Mouse (Mus musculus): ENCODE measurements around the gene Pfas. TPM values are rescaled to one million over a fixed set of nuclear protein-coding genes. Genes with fewer than 3 reads are reported as not detected.

Pfas gene
- total and polyA plus RNA-seq, 3 experiments, result 63.5 to 149 (median 130) TPM

DNA sequence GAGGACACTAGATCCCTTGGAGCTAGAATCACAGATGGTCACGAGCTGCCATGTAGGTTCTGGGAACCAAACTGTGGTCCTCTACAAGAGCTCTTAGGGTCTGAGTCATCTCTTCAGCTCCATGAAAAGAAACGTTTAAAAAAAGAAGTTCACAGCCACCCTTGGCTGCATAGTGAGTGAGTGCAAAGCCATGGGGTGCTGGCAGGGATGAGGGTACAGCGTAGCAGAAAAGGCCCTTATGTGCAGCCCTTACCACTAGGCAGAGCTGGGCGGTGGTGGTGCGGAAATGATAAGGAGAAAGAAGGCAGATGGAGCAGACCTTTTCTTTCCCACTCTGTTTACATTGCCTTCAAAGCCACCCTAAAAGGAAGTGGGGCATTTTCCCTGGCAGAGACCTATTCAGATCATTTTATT, 28.9 kb downstream of the Pfas start:
- DNase-seq (ENCODE audit: low read depth, low spot score), result peak; percentile 85
- Histone ChIP-seq H3K4me3 (ENCODE audit: control insufficient read depth in 1 of 2, insufficient read depth in 1 of 2, low read depth in 2 of 2, low read length in 2 of 2) (peak overlapping the region in 1 of 2 experiments; percentile 6; a peak in 1 of 4 replicates), H3K9ac (ENCODE audit: control insufficient read depth, low read depth, low read length, poor library complexity, severe bottlenecking) (no peak overlapping the region; the same call in 1 of the 2 replicates), H3K79me2 (ENCODE audit: control insufficient read depth, insufficient read depth, low read length, poor library complexity) (no peaks in the 10 kb centered on the region), H3K4me1 (ENCODE audit: control insufficient read depth in 1 of 2, insufficient read depth in 2 of 2, low read length in 2 of 2) (peaks cover 6 to 10% of the 10 kb centered on the region in 2 experiments), H3K27me3 (ENCODE audit: control insufficient read depth in 1 of 2, insufficient read depth in 2 of 2, low read length in 2 of 2) (no peaks in the 10 kb centered on the region), H3K36me3 (ENCODE audit: control insufficient read depth in 1 of 2, insufficient read depth in 2 of 2, low read length in 2 of 2) (peaks cover 0 to 8% of the 10 kb centered on the region in 2 experiments; a peak in 2 of 4 replicates), H3K9me3 (replicated peaks; ENCODE audit: insufficient read depth, low read length) (no peaks in the 10 kb centered on the region), H3K27ac (ENCODE audit: control insufficient read depth, low read depth, low read length) (peak overlapping the region; percentile 47)
- TF ChIP-seq TCF12 (IDR thresholded peaks at IDR 0.05; ENCODE audit: low read depth, low read length), result peak; percentile 58
- no peak for TF ChIP-seq POLR2AphosphoS2 (IDR thresholded peaks at IDR 0.05; ENCODE audit: low read length)
- TF ChIP-seq ELF1 (IDR thresholded peaks at IDR 0.05; ENCODE audit: low read depth, low read length), result peak; percentile 62
- TF ChIP-seq KAT2A (conservative IDR thresholded peaks at IDR 0.05; ENCODE audit: low read depth, low read length), result no peak
- TF ChIP-seq GABPA (IDR thresholded peaks at IDR 0.05; ENCODE audit: low read depth, low read length), result no peak
- TF ChIP-seq MAFK (IDR thresholded peaks at IDR 0.05; ENCODE audit: borderline replicate concordance, low read depth, low read length), result no peak
- TF ChIP-seq ETS1 (IDR thresholded peaks at IDR 0.05; ENCODE audit: low read depth, low read length), result peak; percentile 39
- peak; percentile 46 for TF ChIP-seq MYC (IDR thresholded peaks at IDR 0.05; ENCODE audit: low read depth, low read length)
- TF ChIP-seq MXI1 (IDR thresholded peaks at IDR 0.05; ENCODE audit: low read depth, low read length), result 0 out of 2 replicates have a peak, but pooled peaks have one; percentile 52
- no peak for TF ChIP-seq CTCF (IDR thresholded peaks at IDR 0.05 in 2 of 3, conservative IDR thresholded peaks at IDR 0.05 in 1 of 3; ENCODE audit: control insufficient read depth in 1 of 3, insufficient read depth in 1 of 3, low read depth in 2 of 3, low read length in 3 of 3, poor library complexity in 1 of 3, severe bottlenecking in 1 of 3)
- no peak for TF ChIP-seq USF1 (IDR thresholded peaks at IDR 0.05; ENCODE audit: low read depth, low read length)
- TF ChIP-seq SIN3A (IDR thresholded peaks at IDR 0.05; ENCODE audit: low read length), result peak; percentile 78
- TF ChIP-seq RAD21 (IDR thresholded peaks at IDR 0.05; ENCODE audit: low read depth, low read length), result no peak
- TF ChIP-seq EP300 (IDR thresholded peaks at IDR 0.05; ENCODE audit: low read depth in 1 of 2, low read length in 2 of 2), result peak; percentile 35 to 67
- TF ChIP-seq NRF1 (IDR thresholded peaks at IDR 0.05; ENCODE audit: insufficient read depth, low read depth, low read length, poor library complexity, severe bottlenecking), result no peak
- 0 out of 2 replicates have a peak, but pooled peaks have one; percentile 40 for TF ChIP-seq HCFC1 (IDR thresholded peaks at IDR 0.05; ENCODE audit: low read depth, low read length)
- TF ChIP-seq GATA1 (IDR thresholded peaks at IDR 0.05; ENCODE audit: low read depth, low read length), result peak; percentile 78
- peak; percentile 1; the same call in 1 of the 2 replicates for TF ChIP-seq ZNF384 (IDR thresholded peaks at IDR 0.05; ENCODE audit: low read depth, low read length)
- peak; percentile 52; the same call in 1 of the 2 replicates for TF ChIP-seq MAX (IDR thresholded peaks at IDR 0.05; ENCODE audit: low read length)
- TF ChIP-seq TAL1 (IDR thresholded peaks at IDR 0.05; ENCODE audit: low read length), result peak; percentile 81
- 0 out of 2 replicates have a peak, but pooled peaks have one; percentile 4 for TF ChIP-seq SMC3 (IDR thresholded peaks at IDR 0.05; ENCODE audit: low read depth, low read length)

All from MEL (cell line).